Mouse (Mus musculus): ENCODE results near the gene Spint4. TPM values are rescaled to one million over a fixed set of nuclear protein-coding genes. Genes with fewer than 3 reads are reported as not detected.
A peak's percentile ranks its signal among the peaks of the same experiment; 100 is the strongest.

Spint4 gene
- total RNA-seq (2014; fragmentation: Nextera tagmentation): not detected in 2 replicates
- total RNA-seq (2017): 0.16 TPM in 1 of 2 replicates, not detected in the other
- not detected in 2 replicates for polyA plus RNA-seq (2012)

DNA sequence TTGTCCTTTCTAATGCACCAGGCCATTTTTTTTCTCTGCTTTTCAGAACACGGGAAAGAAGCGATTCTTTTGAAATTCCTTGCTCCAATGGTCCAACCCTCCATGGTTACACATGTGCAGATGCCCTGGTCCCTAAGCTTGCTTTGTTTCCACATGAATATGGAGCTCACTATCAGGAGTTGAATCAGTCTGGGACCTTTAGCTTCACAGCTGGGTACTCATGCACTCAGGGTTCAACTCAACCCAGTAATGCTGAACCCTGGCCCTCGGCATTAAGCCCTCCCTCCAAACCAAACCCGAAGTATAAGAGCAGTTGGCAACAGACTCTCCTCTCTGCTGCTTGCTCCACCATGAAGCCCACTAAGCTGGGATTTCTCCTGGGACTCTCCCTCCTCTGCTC lies at the start of gene Spint4:
Spint4 (plus strand) TSS at position 301 of the 400 bp plus-strand sequence.
- no peak within 1 kb of the TSS for H3K4me3 ChIP-seq (ENCODE audit: low read depth, low read length)
- DNase-seq (ENCODE audit: low spot score): no peak
- H3K36me3 ChIP-seq (replicated peaks): no peaks in the 10 kb centered on the region
- ATAC-seq (ENCODE audit: extremely low read depth, insufficient number of reproducible peaks, low FRiP score, poor library complexity, severe bottlenecking): no peak
- H3K27me3 ChIP-seq (ENCODE audit: insufficient read depth, low read length): 0 out of 2 replicates have a peak, but pooled peaks cover 7% of the 10 kb centered on the region
- no peak for TF ChIP-seq GATA1 (IDR thresholded peaks at IDR 0.05; ENCODE audit: borderline replicate concordance, low read length)
- no peak for TF ChIP-seq TAL1 (conservative IDR thresholded peaks at IDR 0.05; ENCODE audit: low read depth, low read length)
- no peak for TF ChIP-seq POLR2AphosphoS5 (IDR thresholded peaks at IDR 0.05; ENCODE audit: insufficient replicate concordance, low read depth, low read length)
- no peak for TF ChIP-seq GATA2 (IDR thresholded peaks at IDR 0.05; ENCODE audit: borderline replicate concordance, low read depth, low read length)
- no peak for TF ChIP-seq CTCF (IDR thresholded peaks at IDR 0.05; ENCODE audit: low read depth, low read length)
- no peaks in the 10 kb centered on the region for H3K4me1 ChIP-seq (ENCODE audit: insufficient read depth, low read depth, low read length)
- H3K9me3 ChIP-seq (replicated peaks): no peaks in the 10 kb centered on the region

DNA sequence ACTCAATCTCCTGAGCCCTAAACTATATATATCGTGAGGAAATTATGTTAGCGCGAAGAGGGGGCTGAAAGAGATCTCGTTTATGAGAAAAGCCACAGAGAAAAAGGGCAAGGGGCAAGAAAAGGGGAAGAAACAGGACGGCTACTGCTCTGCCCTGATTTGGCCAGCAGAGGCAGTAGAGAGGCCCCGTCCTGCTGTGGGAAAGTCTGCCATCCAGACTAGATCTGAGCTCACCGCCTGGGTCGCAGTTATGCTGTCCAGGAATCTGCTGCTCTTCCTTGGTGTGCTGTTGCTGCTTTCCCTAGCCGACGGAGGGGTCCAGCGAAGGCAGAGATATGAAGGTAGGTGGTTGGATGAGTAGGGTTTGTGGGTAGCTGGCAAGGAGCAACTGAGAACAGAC lies 42.4 kb upstream of the Spint4 start, which contains the start of gene Wfdc10:
Wfdc10 (plus strand) TSS at position 189 of the 400 bp plus-strand sequence.
- DNase-seq (ENCODE audit: low spot score) (peak; percentile 22), ATAC-seq (ENCODE audit: extremely low read depth, insufficient number of reproducible peaks, low FRiP score, poor library complexity, severe bottlenecking) (peak; percentile 54; the same call in 1 of the 2 replicates)
- TF ChIP-seq POLR2AphosphoS5 (IDR thresholded peaks at IDR 0.05; ENCODE audit: insufficient replicate concordance, low read depth, low read length): no peak
- no peak for TF ChIP-seq TAL1 (conservative IDR thresholded peaks at IDR 0.05; ENCODE audit: low read depth, low read length)
- no peak for TF ChIP-seq GATA1 (IDR thresholded peaks at IDR 0.05; ENCODE audit: borderline replicate concordance, low read length)
- TF ChIP-seq GATA2 (IDR thresholded peaks at IDR 0.05; ENCODE audit: borderline replicate concordance, low read depth, low read length): no peak
- TF ChIP-seq CTCF (IDR thresholded peaks at IDR 0.05; ENCODE audit: low read depth, low read length): peak; percentile 87
- H3K36me3 ChIP-seq (replicated peaks): no peaks in the 10 kb centered on the region
- H3K4me1 ChIP-seq (ENCODE audit: insufficient read depth, low read depth, low read length): 0 out of 2 replicates have a peak, but pooled peaks cover 3% of the 10 kb centered on the region
- H3K4me3 ChIP-seq (ENCODE audit: low read depth, low read length): no peak within 1 kb of the TSS
- no peaks in the 10 kb centered on the region for H3K27me3 ChIP-seq (ENCODE audit: insufficient read depth, low read length)
- no peaks in the 10 kb centered on the region for H3K9me3 ChIP-seq (replicated peaks)

DNA sequence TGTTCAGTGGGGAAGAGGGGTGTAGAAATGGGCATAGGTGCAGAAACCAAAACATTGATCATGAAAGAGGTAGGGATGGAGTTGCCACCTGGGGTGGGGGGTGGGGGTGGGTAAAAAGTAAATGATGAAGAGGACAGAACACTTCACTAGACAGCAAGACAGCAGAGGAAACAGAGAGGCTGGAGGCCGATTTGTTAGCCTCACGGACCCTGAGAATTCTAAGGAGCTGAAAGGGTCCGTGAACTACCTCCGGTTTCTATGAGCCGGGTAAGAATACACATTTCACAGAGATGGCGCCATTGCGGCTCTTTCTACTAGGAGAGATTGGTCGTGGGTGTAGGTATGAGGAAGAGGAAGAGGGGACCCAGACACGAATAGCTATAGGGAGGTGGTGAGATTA lies 41.8 kb upstream of the Spint4 start, which contains the start of gene Wfdc9:
Wfdc9 (minus strand) TSS at position 101 of the 400 bp plus-strand sequence.
- no peak for DNase-seq (ENCODE audit: low spot score)
- Histone ChIP-seq H3K36me3 (replicated peaks) (no peaks in the 10 kb centered on the region), H3K4me3 (ENCODE audit: low read depth, low read length) (no peak within 1 kb of the TSS), H3K27me3 (ENCODE audit: insufficient read depth, low read length) (no peaks in the 10 kb centered on the region), H3K4me1 (ENCODE audit: insufficient read depth, low read depth, low read length) (0 out of 2 replicates have a peak, but pooled peaks cover 3% of the 10 kb centered on the region), H3K9me3 (replicated peaks) (no peaks in the 10 kb centered on the region)
- TF ChIP-seq TAL1 (conservative IDR thresholded peaks at IDR 0.05; ENCODE audit: low read depth, low read length) (no peak), POLR2AphosphoS5 (IDR thresholded peaks at IDR 0.05; ENCODE audit: insufficient replicate concordance, low read depth, low read length) (no peak), CTCF (IDR thresholded peaks at IDR 0.05; ENCODE audit: low read depth, low read length) (no peak)
- ATAC-seq (ENCODE audit: extremely low read depth, insufficient number of reproducible peaks, low FRiP score, poor library complexity, severe bottlenecking): no peak

DNA sequence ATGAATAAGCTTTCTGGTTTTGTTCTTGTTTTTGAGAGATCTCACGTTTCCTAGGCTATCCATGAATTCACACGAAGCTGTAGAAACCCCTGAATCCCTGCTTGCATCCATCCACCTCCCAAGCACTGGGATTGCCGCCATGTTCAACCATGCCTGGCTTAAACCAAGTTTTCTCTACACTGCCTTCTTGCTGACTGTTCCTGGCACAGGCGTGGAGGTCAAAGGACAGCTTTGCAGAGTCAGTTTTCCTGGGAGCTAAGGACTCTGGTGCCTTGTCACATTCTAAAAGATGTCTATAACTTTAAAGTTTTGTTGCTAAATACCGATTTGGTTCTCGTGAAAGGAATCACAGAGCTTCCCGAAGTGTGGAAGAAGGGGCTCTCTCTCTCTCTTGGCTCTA lies 33.5 kb upstream of the Spint4 start:
- Histone ChIP-seq H3K4me3 (ENCODE audit: low read depth, low read length) (no peak overlapping the region), H3K4me1 (ENCODE audit: insufficient read depth, low read depth, low read length) (no peaks in the 10 kb centered on the region), H3K36me3 (replicated peaks) (no peaks in the 10 kb centered on the region), H3K27me3 (ENCODE audit: insufficient read depth, low read length) (no peaks in the 10 kb centered on the region), H3K9me3 (replicated peaks) (peaks cover 6% of the 10 kb centered on the region)
- TF ChIP-seq GATA1 (IDR thresholded peaks at IDR 0.05; ENCODE audit: borderline replicate concordance, low read length) (no peak), CTCF (IDR thresholded peaks at IDR 0.05; ENCODE audit: low read depth, low read length) (no peak)
- ATAC-seq (ENCODE audit: extremely low read depth, insufficient number of reproducible peaks, low FRiP score, poor library complexity, severe bottlenecking): no peak
- no peak for DNase-seq (ENCODE audit: low spot score)

DNA sequence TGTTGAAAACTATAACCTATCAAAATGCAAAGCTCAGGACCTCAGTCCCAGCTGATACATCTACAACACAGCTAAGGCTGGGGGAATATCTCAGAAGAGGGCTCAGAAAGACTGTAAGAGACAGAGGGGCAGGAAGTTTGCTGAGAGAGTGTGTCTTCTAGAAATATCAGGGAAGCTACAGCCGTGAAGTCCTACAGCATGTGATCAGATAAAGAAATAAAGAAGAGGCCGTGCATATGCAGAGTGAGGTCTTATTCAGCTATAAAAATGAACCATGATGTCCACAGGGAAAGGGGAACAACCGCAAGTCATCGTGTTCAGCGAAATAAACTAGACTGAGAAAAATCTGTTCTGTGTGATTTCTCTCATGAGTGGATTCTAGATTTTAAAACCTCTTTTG lies 28.0 kb upstream of the Spint4 start:
- H3K4me3 ChIP-seq (ENCODE audit: low read depth, low read length): no peak overlapping the region
- no peak for TF ChIP-seq POLR2AphosphoS5 (IDR thresholded peaks at IDR 0.05; ENCODE audit: insufficient replicate concordance, low read depth, low read length)
- H3K27me3 ChIP-seq (ENCODE audit: insufficient read depth, low read length): no peaks in the 10 kb centered on the region
- H3K9me3 ChIP-seq (replicated peaks): peaks cover 9% of the 10 kb centered on the region
- ATAC-seq (ENCODE audit: extremely low read depth, insufficient number of reproducible peaks, low FRiP score, poor library complexity, severe bottlenecking): no peak
- no peak for DNase-seq (ENCODE audit: low spot score)
- no peaks in the 10 kb centered on the region for H3K36me3 ChIP-seq (replicated peaks)
- H3K4me1 ChIP-seq (ENCODE audit: insufficient read depth, low read depth, low read length): no peaks in the 10 kb centered on the region; the same call in 1 of the 2 replicates

GRCm38 (mm10) chr2:164670938-164671337 lies 27.4 kb upstream of the Spint4 start:
- ATAC-seq (ENCODE audit: extremely low read depth, insufficient number of reproducible peaks, low FRiP score, poor library complexity, severe bottlenecking) (no peak), DNase-seq (ENCODE audit: low spot score) (no peak)

GRCm38 (mm10) chr2:164673987-164674386 lies 24.3 kb upstream of the Spint4 start, which contains the start of gene Wfdc11:
Wfdc11 (minus strand) TSS chr2:164674087.
- H3K4me1 ChIP-seq (ENCODE audit: insufficient read depth, low read depth, low read length): peaks cover 4% of the 10 kb centered on the region
- H3K9me3 ChIP-seq (replicated peaks): peaks cover 5% of the 10 kb centered on the region; the same call in 1 of the 2 replicates
- DNase-seq (ENCODE audit: low spot score): no peak
- TF ChIP-seq POLR2AphosphoS5 (IDR thresholded peaks at IDR 0.05; ENCODE audit: insufficient replicate concordance, low read depth, low read length) (no peak), CTCF (IDR thresholded peaks at IDR 0.05; ENCODE audit: low read depth, low read length) (no peak), TAL1 (conservative IDR thresholded peaks at IDR 0.05; ENCODE audit: low read depth, low read length) (no peak), GATA1 (IDR thresholded peaks at IDR 0.05; ENCODE audit: borderline replicate concordance, low read length) (no peak), GATA2 (IDR thresholded peaks at IDR 0.05; ENCODE audit: borderline replicate concordance, low read depth, low read length) (no peak)
- ATAC-seq (ENCODE audit: extremely low read depth, insufficient number of reproducible peaks, low FRiP score, poor library complexity, severe bottlenecking): no peak
- no peaks in the 10 kb centered on the region for H3K36me3 ChIP-seq (replicated peaks)
- no peak within 1 kb of the TSS for H3K4me3 ChIP-seq (ENCODE audit: low read depth, low read length)
- H3K27me3 ChIP-seq (ENCODE audit: insufficient read depth, low read length): no peaks in the 10 kb centered on the region

More at GRCm38 (mm10) chr2:164670938-164671337, 27.4 kb upstream of the Spint4 start:
- Histone ChIP-seq H3K9me3 (replicated peaks) (peaks cover 10% of the 10 kb centered on the region), H3K36me3 (replicated peaks) (no peaks in the 10 kb centered on the region), H3K27me3 (ENCODE audit: insufficient read depth, low read length) (no peaks in the 10 kb centered on the region), H3K4me3 (ENCODE audit: low read depth, low read length) (no peak overlapping the region), H3K4me1 (ENCODE audit: insufficient read depth, low read depth, low read length) (no peaks in the 10 kb centered on the region; the same call in 1 of the 2 replicates)
- no peak for TF ChIP-seq CTCF (IDR thresholded peaks at IDR 0.05; ENCODE audit: low read depth, low read length)

Measured in G1E (cell line).